Mouse (Mus musculus) adrenal gland, adult (tissue): Measurements from ENCODE around the gene Ubxn1.
A peak's percentile ranks its signal among the peaks of the same experiment; 100 is the strongest.

Experiments used
- DNase-seq, 2 experiments: peaks; one replicate each; pipeline ENCODE4 v3.0.0; 2022 to 2023; ENCODE audit warnings: low spot score in 1 of 2; ENCODE audit not compliant: inconsistent age in 2 of 2

The Ubxn1 gene

DNA sequence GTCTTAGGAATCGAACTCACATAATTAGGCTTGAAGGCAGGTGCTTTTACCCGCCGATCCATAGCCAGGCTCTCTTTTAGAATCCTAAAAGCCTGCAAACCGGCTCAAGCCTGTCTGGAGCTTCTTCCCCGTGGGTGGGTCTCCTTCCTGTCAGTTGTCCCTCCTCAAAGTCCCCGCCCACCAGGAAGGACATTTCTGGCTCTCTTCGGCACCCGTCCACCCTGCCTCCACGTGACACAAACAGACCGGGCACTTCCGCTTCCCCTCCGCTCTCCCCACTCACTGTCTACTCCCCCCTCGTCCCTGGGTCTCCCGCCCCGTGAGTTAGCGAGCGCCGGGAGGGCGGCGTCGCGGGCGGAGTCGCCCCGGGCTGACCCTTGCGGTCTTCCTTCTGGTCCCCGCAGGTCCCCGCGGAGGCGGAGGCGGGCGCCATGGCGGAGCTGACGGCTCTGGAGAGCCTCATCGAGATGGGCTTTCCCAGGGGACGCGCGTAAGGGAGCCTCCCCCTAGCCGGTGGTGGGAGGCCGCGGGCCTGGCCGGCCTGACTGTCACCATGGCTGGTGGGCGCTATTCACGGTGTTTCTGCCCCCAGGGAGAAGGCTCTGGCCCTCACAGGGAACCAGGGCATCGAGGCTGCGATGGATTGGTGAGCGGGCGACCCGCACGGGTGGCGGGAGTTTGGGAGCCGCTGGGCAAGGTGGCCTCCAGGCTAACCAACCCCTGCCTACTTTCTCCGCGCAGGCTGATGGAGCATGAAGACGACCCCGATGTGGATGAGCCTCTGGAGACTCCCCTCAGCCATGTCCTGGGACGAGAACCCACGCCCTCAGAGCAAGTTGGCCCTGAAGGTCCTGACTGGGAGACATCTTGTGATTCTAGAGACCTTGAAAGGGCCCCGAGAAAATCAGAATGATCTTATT, at the start of gene Ubxn1:
TSS of gene Ubxn1 (plus strand) at position 230 of the 920 bp plus-strand sequence.
- peak; percentile 99 for DNase-seq

- peak in 1 of 2 experiments; percentile 26 for DNase-seq
Measured at GRCm38 (mm10) chr19:8822696-8823095, 48.6 kb upstream of the Ubxn1 start.

GRCm38 (mm10) chr19:8829660-8830059, 41.6 kb upstream of the Ubxn1 start, which contains the start of gene AC129217.1:
AC129217.1 (plus strand) TSS chr19:8829773.
- DNase-seq: peak in 1 of 2 experiments; percentile 45

GRCm38 (mm10) chr19:8830664-8831063, 40.6 kb upstream of the Ubxn1 start:
- DNase-seq: peak in 1 of 2 experiments; percentile 24

GRCm38 (mm10) chr19:8831262-8831661, 40.0 kb upstream of the Ubxn1 start:
- no peak for DNase-seq

DNA sequence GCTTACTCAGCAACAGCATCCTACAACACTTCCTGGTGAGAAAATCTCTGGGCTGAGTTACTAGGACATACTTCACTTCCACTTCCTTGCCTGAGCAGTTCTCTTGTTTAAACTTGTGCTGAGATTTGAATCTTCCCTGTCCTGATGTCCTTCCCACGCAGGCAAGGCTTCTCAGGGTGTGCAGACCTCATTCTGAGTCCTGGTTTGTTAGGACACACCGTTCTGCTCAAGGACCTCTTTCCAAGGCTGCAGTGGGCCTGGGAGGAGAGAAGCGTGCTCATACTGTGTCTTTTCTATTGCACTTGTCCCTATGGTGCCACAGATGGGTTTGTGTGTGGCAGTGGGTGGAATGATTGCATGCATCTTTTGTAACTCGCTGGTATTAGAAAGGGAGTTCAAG, 38.3 kb upstream of the Ubxn1 start:
- peak; percentile 52 to 79 for DNase-seq

DNA sequence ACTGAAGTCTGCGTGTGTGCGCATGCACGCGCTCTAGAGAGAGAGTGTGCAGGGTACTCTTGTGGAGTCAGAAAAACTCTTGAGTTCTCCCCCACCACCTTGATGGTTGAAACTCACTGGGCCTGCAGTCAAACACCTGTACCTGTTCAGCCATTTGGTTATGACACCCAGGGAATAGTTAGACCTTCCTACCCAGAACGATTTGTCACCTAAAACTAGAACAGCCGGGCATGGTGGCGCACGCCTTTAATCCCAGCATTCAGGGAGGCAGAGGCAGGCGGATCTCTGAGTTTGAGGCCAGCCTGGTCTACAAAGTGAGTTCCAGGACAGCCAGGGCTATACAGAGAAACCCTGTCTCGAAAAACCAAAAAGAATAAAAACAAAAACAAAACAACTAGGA, 35.0 kb upstream of the Ubxn1 start:
- peak in 1 of 2 experiments; percentile 48 for DNase-seq

GRCm38 (mm10) chr19:8837251-8837791, 34.0 kb upstream of the Ubxn1 start, which contains the start of gene Bscl2:
Bscl2 (plus strand) TSS chr19:8837467.
- peak; percentile 88 to 97 for DNase-seq

- DNase-seq: peak; percentile 57 to 79
Measured at GRCm38 (mm10) chr19:8838041-8838730, 33.1 kb upstream of the Ubxn1 start.

- DNase-seq: peak; percentile 35 to 59
Measured at GRCm38 (mm10) chr19:8839103-8839907, 32.0 kb upstream of the Ubxn1 start, which contains the start of gene Gng3. Gng3 (minus strand) TSS chr19:8839194.

DNA sequence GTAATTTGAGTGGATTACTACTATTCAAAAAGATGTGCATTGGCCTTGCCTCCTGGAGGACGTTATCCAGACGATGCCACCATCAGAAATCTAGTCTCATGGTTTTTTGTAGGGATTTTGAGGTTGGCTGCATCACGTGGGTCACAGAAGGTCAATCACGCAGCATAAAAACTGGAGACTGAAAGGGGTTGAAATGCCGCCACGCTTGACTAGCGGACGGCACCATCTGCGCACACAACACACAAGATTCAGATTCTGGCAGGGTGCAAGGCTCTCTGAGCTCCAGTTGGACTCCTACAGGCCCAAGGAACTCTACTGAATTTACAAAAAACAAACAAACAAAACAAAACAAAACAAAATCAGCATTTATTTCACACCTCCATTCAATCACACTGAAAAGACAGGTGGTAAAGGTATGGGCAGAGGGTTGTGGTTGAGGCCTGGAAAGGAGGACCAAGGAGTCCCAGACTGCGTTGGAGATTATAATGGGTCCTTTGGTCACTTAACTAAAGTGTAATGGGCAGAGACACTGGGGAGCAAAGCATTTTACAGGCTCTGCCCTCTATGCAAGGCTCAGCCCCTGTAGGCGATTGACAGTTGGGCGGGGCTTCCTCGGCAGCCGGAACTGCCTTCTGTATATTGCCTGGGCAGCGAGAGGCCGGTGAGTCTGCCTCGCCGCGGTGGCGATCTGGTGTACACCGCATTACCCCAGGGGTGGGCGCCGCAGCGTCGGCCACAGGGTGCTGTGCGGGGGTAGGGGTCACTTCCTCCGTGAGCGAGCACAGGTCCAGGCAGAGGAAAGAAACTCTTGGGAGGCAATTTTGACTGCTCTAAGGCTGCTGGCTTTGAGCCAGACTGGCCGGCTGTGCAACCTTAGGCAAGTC, 31.1 kb upstream of the Ubxn1 start:
- peak; percentile 86 to 95 for DNase-seq

DNA sequence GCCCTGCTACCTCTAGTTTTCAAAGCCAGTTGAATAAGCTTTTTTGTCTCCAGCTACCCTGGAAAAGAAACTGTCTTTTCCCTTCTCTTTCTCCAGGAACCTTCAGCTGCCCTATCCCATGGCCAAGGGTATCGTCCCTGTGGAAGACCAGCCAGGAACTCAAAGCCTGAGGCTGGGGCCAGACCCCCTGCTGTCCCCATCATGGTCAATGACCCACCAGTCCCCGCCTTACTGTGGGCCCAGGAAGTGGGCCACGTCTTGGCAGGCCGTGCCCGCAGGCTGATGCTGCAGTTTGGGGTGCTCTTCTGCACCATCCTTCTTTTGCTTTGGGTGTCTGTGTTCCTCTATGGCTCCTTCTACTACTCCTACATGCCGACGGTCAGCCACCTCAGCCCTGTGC, 30.3 kb upstream of the Ubxn1 start:
- DNase-seq: peak in 1 of 2 experiments; percentile 28

- peak in 1 of 2 experiments; percentile 61 for DNase-seq
Measured at GRCm38 (mm10) chr19:8842961-8843360, 28.3 kb upstream of the Ubxn1 start.

GRCm38 (mm10) chr19:8844371-8845129, 26.7 kb upstream of the Ubxn1 start:
- peak; percentile 69 to 92 for DNase-seq

GRCm38 (mm10) chr19:8848356-8848755, 22.9 kb upstream of the Ubxn1 start:
- no peak for DNase-seq

- peak; percentile 56 to 68 for DNase-seq
Measured at GRCm38 (mm10) chr19:8850402-8850901, 20.8 kb upstream of the Ubxn1 start, which contains the start of gene Lrrn4cl. Lrrn4cl (plus strand) TSS chr19:8850768.

GRCm38 (mm10) chr19:8851639-8852038, 19.7 kb upstream of the Ubxn1 start:
- no peak for DNase-seq

GRCm38 (mm10) chr19:8852236-8852928, 18.9 kb upstream of the Ubxn1 start:
- DNase-seq: no peak
